26 mouse cellular contexts compared by ENCODE assay signal in genomic region chr11:84725936-84726613, GRCm38 (mm10).
DNase-seq lines count a peak whose midpoint lies in the region; ATAC-seq lines count a peak whose summit lies in the region.
"Had no signal": no experiment of that assay in that cellular context is flagged by ENCODE, and none has a peak within 500 bp of the region (broad histone marks: within the 10 kb centered on the region; RNA-seq: fewer than 3 reads in every experiment).

No protein-coding gene starts in this region.

- peak; percentile 51 for ATAC-seq in midbrain, embryonic 13.5 days
- ATAC-seq in hindbrain, embryonic 14.5 days (ENCODE audit: low FRiP score): peak; percentile 59; the same call in 1 of the 2 replicates
- ATAC-seq in midbrain, embryonic 15.5 days (replicated peaks): peak; percentile 58
- ATAC-seq in neural tube, embryonic 14.5 days (ENCODE audit: low read depth): 0 out of 2 replicates have a peak, but pooled peaks have one; percentile 41
- ATAC-seq: CD4-positive, CD25-positive, alpha-beta regulatory T cell, adult 4 months; forebrain, postnatal 0 days; intestine, postnatal 0 days had no signal

- H3K4me1 ChIP-seq in midbrain, embryonic 13.5 days (replicated peaks): peaks cover 60% of the 10 kb centered on the region
- H3K4me1 ChIP-seq in midbrain, embryonic 10.5 days: peaks cover 38% of the 10 kb centered on the region
- H3K4me1 ChIP-seq in hindbrain, embryonic 14.5 days (replicated peaks; ENCODE audit: control insufficient read depth, insufficient read depth, low read length): peaks cover 27% of the 10 kb centered on the region
- peaks cover 33% of the 10 kb centered on the region for H3K4me1 ChIP-seq in midbrain, embryonic 15.5 days
- H3K4me1 ChIP-seq in neural tube, embryonic 14.5 days (ENCODE audit: control insufficient read depth, insufficient read depth, low read length): peaks cover 17% of the 10 kb centered on the region
- H3K4me1 ChIP-seq: embryonic facial prominence, embryonic 15.5 days; heart, embryonic 15.5 days; limb, embryonic 15.5 days had no signal

- 50% methylated on average over 18 of the region's 18 CpGs for WGBS in midbrain, embryonic 13.5 days
- WGBS in midbrain, embryonic 10.5 days: 80% methylated on average over 18 of the region's 18 CpGs
- WGBS in hindbrain, embryonic 14.5 days: 36% methylated on average over 18 of the region's 18 CpGs
- WGBS in midbrain, embryonic 15.5 days: 43% methylated on average over 18 of the region's 18 CpGs
- WGBS in neural tube, embryonic 14.5 days: 31% methylated on average over 18 of the region's 18 CpGs

- peak overlapping the region; percentile 70 for H3K27ac ChIP-seq in midbrain, embryonic 13.5 days
- no peak overlapping the region for H3K27ac ChIP-seq in midbrain, embryonic 10.5 days (replicated peaks)
- H3K27ac ChIP-seq in hindbrain, embryonic 14.5 days: peak overlapping the region; percentile 61
- H3K27ac ChIP-seq in midbrain, embryonic 15.5 days: peak overlapping the region; percentile 6; the same call in 1 of the 2 replicates
- H3K27ac ChIP-seq in neural tube, embryonic 14.5 days (ENCODE audit: low read depth, low read length): peak overlapping the region; percentile 55; the same call in 1 of the 2 replicates
- H3K27ac ChIP-seq: embryonic facial prominence, embryonic 10.5 days; embryonic facial prominence, embryonic 15.5 days; forebrain, embryonic 12.5 days; heart, embryonic 15.5 days; limb, embryonic 15.5 days; liver, embryonic 15.5 days had no signal

- H3K36me3 ChIP-seq in midbrain, embryonic 13.5 days: no peaks in the 10 kb centered on the region
- H3K36me3 ChIP-seq in midbrain, embryonic 10.5 days: no peaks in the 10 kb centered on the region
- no peaks in the 10 kb centered on the region for H3K36me3 ChIP-seq in hindbrain, embryonic 14.5 days (replicated peaks; ENCODE audit: control insufficient read depth, insufficient read depth)
- H3K36me3 ChIP-seq in midbrain, embryonic 15.5 days (replicated peaks): no peaks in the 10 kb centered on the region
- no peaks in the 10 kb centered on the region for H3K36me3 ChIP-seq in neural tube, embryonic 14.5 days (ENCODE audit: control insufficient read depth, insufficient read depth, low read length)
- H3K36me3 ChIP-seq: embryonic facial prominence, embryonic 10.5 days; embryonic facial prominence, embryonic 15.5 days; forebrain, embryonic 12.5 days; heart, embryonic 15.5 days; limb, embryonic 15.5 days; liver, embryonic 15.5 days had no signal

- no peak for DNase-seq in midbrain, embryonic 10.5 days (ENCODE audit: low spot score)
- no peak for DNase-seq in hindbrain, embryonic 14.5 days (ENCODE audit: low spot score)
- DNase-seq in right cerebral cortex, adult 2 months (ENCODE audit: low spot score in 2 of 2): no peak
- DNase-seq in layer of hippocampus, postnatal 25 days (ENCODE audit: extremely low spot score in 1 of 2, low spot score in 1 of 2): no peak
- no peak for DNase-seq in gastrocnemius, postnatal 14 days
- DNase-seq: adrenal gland, postnatal 36 days; cerebellum, adult 2 months; cerebellum, postnatal 14 days; forebrain, postnatal 0 days; gastrocnemius, postnatal 10 days; kidney, postnatal 14 days; left cerebral cortex, postnatal 4 days; lung, postnatal 14 days had no signal

- H3K9ac ChIP-seq in midbrain, embryonic 13.5 days (replicated peaks): no peak overlapping the region
- no peak overlapping the region for H3K9ac ChIP-seq in hindbrain, embryonic 14.5 days
- H3K9ac ChIP-seq in midbrain, embryonic 15.5 days: no peak overlapping the region
- H3K9ac ChIP-seq in neural tube, embryonic 14.5 days (replicated peaks; ENCODE audit: low read depth, low read length): no peak overlapping the region
- H3K9ac ChIP-seq: embryonic facial prominence, embryonic 15.5 days; forebrain, embryonic 12.5 days; forebrain, postnatal 0 days; heart, embryonic 15.5 days; limb, embryonic 15.5 days; liver, embryonic 15.5 days; lung, embryonic 14.5 days had no signal

- peaks cover 21% of the 10 kb centered on the region for H3K27me3 ChIP-seq in midbrain, embryonic 13.5 days
- H3K27me3 ChIP-seq in midbrain, embryonic 10.5 days (ENCODE audit: low read depth, poor library complexity, severe bottlenecking): peaks cover 60% of the 10 kb centered on the region
- H3K27me3 ChIP-seq in hindbrain, embryonic 14.5 days (ENCODE audit: control insufficient read depth, insufficient read depth, low read length): no peaks in the 10 kb centered on the region; the same call in 1 of the 2 replicates
- no peaks in the 10 kb centered on the region; the same call in 1 of the 2 replicates for H3K27me3 ChIP-seq in midbrain, embryonic 15.5 days (replicated peaks)
- H3K27me3 ChIP-seq in neural tube, embryonic 14.5 days (ENCODE audit: control insufficient read depth, insufficient read depth, low read length): no peaks in the 10 kb centered on the region

- intact Hi-C loops in gastrocnemius, postnatal 14 days (cut with DNase I; ENCODE audit: low total_unique reads): no loop called here

- no peaks in the 10 kb centered on the region for H3K9me3 ChIP-seq in midbrain, embryonic 13.5 days
- H3K9me3 ChIP-seq in midbrain, embryonic 10.5 days (replicated peaks): no peaks in the 10 kb centered on the region
- no peaks in the 10 kb centered on the region for H3K9me3 ChIP-seq in hindbrain, embryonic 14.5 days (ENCODE audit: control insufficient read depth, low read length)
- H3K9me3 ChIP-seq in midbrain, embryonic 15.5 days: no peaks in the 10 kb centered on the region
- H3K9me3 ChIP-seq in neural tube, embryonic 14.5 days (ENCODE audit: control insufficient read depth, low read length): no peaks in the 10 kb centered on the region
- H3K9me3 ChIP-seq: embryonic facial prominence, embryonic 10.5 days; embryonic facial prominence, embryonic 15.5 days; forebrain, embryonic 12.5 days; heart, embryonic 15.5 days; limb, embryonic 15.5 days; liver, embryonic 15.5 days had no signal

- H3K4me2 ChIP-seq in midbrain, embryonic 13.5 days (replicated peaks): no peak overlapping the region
- H3K4me2 ChIP-seq in hindbrain, embryonic 14.5 days (replicated peaks): peak overlapping the region; percentile 15
- H3K4me2 ChIP-seq in midbrain, embryonic 15.5 days: peak overlapping the region; percentile 20; the same call in 1 of the 2 replicates
- 0 out of 2 replicates have a peak overlapping the region, but pooled peaks have one; percentile 5 for H3K4me2 ChIP-seq in neural tube, embryonic 14.5 days (ENCODE audit: low read depth, low read length)
- H3K4me2 ChIP-seq: embryonic facial prominence, embryonic 15.5 days; forebrain, embryonic 12.5 days; heart, embryonic 15.5 days; limb, embryonic 15.5 days; lung, embryonic 14.5 days had no signal

- no peak overlapping the region for H3K4me3 ChIP-seq in midbrain, embryonic 13.5 days (replicated peaks)
- H3K4me3 ChIP-seq in midbrain, embryonic 10.5 days: no peak overlapping the region
- H3K4me3 ChIP-seq in hindbrain, embryonic 14.5 days (replicated peaks; ENCODE audit: low read length): no peak overlapping the region
- H3K4me3 ChIP-seq in midbrain, embryonic 15.5 days: no peak overlapping the region
- no peak overlapping the region for H3K4me3 ChIP-seq in neural tube, embryonic 14.5 days (ENCODE audit: low read depth, low read length)
- H3K4me3 ChIP-seq: embryonic facial prominence, embryonic 10.5 days; embryonic facial prominence, embryonic 15.5 days; forebrain, embryonic 12.5 days; heart, embryonic 15.5 days; limb, embryonic 15.5 days; liver, embryonic 15.5 days; myocyte had no signal
